Mouse (Mus musculus) left cerebral cortex, adult 11 months (tissue): ENCODE data around the gene Ms4a6c.
"Not testable (repeated sequence)": the region's sequence is repeated elsewhere in the genome, so short reads cannot be mapped to it uniquely, and the experiment has no call there.

Experiments used
- DNase-seq: peaks from one replicate; pipeline ENCODE4 v3.0.0; 2022; ENCODE audit warnings: low spot score

Gene Ms4a6c

GRCm38 (mm10) chr19:11469215-11469614 is at the start of gene Ms4a6c:
Gene Ms4a6c, plus strand, starts transcription at chr19:11469366.
- not testable (repeated sequence) for DNase-seq

GRCm38 (mm10) chr19:11431209-11431608 is 38.0 kb upstream of the Ms4a6c start:
- DNase-seq: not testable (repeated sequence)

GRCm38 (mm10) chr19:11435058-11435834 is 33.9 kb upstream of the Ms4a6c start:
- no peak for DNase-seq

DNA sequence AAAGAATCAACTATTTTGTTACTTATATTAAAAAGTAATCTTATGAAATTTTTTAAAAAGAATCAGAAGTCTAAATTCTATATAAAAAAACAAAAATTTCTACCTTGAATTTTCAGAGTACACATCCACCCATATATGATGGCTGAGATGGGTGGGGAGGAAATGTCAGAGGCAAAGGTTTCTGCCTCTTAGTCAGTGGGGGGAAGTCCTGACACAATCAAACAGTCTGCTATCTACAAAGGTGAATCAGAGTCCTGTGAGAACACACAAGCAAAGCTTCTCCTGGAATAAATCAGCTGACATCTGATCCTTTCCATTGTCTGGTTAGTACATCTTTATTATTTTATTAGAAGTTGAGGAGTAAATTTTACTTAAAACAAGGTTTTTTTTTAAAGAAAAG is 25.8 kb upstream of the Ms4a6c start, which contains the start of gene Ms4a4b:
Ms4a4b (plus strand) TSS at position 216 of the 400 bp plus-strand sequence.
- no peak for DNase-seq

DNA sequence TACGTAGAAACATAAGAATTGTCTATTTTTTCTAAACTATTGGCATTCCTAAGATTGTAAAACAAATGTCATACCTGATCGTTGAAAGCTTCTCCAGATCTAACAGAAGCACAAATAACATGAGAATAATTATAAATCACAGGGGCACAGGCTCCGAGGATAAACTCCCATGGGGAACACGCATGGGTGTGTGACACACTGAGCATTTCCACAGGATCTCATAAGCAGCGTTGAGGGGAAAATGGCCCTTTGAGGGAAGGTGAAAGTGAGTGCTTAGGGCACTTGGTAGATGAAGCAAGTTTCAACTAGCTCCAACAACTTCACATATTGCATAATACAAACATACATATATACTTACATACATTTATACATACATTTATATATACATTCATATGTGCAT is 25.2 kb upstream of the Ms4a6c start:
- no peak for DNase-seq

DNA sequence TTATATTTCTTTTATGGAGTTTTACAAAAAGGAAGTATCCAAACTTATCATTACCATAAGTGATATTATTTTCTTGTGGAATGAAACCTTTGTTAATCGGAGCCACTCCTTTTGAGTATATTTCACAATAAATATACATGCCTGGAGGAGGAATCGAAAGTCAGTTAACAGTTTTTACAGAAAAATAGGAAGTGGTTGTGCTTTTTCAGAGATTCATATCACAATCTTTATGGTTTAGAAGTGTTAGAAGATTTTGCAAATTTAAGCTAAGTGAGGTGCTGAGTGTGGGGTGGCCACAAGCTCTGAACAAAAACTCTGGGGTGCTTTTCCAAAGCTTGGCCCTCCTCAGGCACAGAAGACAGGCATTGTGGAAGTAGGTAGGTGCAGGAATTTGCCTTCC is 21.9 kb upstream of the Ms4a6c start:
- DNase-seq: no peak

GRCm38 (mm10) chr19:11459041-11459440 is 10.1 kb upstream of the Ms4a6c start:
- not testable (repeated sequence) for DNase-seq

DNA sequence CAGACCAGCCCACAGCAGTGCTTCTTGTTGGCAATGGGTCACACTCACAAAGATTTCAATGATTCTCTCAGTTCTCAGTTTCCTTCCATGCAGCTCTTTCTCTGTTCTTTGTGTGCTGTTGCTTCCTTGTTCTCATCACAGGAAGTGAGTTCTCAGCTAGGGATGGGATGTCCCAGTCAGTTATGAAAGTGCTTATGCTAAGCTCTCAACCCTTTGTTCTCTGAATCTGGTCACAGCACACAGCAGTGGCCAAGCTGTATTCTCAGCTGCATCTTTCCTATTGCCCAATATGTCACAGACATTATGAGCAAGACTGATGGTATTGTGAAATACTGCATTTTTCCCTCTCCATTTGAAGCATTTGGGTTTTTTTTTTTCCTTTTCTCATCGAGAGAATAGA is 4.4 kb upstream of the Ms4a6c start:
- DNase-seq: not testable (repeated sequence)

GRCm38 (mm10) chr19:11466471-11466870 is 2.7 kb upstream of the Ms4a6c start:
- no peak for DNase-seq

- not testable (repeated sequence) for DNase-seq
Measured at GRCm38 (mm10) chr19:11468361-11468760, 805 bp upstream of the Ms4a6c start.

DNA sequence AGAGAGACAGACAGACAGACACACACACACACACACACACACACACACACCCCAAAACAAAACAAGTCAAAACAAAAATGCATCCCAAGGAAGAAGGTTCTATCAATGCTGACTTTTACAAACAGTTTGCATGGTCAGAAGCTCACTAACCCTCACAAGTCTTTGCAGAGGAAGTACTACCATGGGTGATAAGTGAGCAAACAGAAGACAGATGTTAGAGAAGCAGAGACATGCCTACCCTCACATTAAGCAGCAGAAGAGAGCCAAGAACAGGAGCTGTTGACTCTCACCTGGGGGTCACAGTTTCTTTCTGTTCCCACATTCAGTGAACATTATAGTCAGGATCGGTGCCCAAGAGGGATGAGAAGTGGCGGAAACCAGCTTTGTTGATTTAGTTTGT is 10.5 kb downstream of the Ms4a6c start:
- no peak for DNase-seq

DNA sequence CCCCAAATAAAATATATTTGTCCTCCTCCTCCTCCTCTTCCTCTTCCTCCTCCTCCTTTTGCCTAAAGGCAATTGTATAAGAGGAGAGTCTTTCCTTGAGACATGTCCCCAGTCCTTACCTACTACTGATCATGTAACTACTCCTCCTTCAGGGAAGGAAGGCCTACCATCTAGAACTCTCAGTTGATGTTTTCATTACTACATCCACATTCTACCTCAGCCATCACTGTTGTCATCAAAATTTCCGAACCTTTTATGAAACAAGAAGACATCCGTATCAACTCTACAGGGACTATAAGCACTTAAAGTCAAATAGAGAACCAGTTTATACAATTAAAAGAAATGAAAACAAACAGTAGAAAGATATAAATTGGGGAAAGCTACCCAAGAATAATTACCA is 13.5 kb downstream of the Ms4a6c start:
- DNase-seq: no peak

DNA sequence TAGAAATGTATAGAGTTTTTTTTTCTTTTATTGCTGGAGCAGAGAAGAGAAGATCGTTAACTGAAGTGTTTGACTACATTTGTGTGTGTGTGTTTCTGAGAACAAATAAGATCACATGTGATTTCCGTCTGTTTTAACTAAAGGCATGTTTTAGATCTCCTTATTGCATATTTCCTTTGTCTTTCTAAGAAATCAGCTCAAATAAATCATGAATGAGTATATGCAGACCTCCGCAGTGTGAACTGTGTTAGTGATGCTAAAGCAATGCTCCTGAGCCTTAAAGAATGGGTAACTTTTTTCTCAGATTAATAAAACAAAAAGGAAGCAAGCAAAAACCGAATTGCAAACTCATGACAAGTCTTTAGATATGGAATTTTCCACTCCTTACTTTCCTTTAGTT is 14.8 kb downstream of the Ms4a6c start:
- no peak for DNase-seq

DNA sequence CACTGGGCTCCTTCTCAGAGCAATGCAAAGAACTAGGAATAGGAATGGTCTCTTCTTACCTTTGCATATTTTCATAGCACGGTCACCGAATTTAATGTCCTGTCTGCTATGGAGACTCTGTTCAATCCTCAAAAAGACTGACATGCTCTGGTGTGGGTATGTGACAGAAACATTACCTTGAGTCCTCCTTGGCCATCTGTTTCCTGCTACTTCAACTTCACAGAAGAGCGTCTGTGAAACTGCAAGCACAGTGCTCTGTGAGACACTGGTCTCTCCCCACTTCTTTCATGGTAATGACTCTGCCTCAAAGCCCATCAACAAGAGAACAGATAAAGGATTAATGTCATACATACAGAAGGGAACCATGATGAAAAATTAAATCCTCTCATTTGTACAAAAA is 15.2 kb downstream of the Ms4a6c start:
- DNase-seq: no peak

GRCm38 (mm10) chr19:11485266-11485665 is 16.1 kb downstream of the Ms4a6c start:
- DNase-seq: no peak

DNA sequence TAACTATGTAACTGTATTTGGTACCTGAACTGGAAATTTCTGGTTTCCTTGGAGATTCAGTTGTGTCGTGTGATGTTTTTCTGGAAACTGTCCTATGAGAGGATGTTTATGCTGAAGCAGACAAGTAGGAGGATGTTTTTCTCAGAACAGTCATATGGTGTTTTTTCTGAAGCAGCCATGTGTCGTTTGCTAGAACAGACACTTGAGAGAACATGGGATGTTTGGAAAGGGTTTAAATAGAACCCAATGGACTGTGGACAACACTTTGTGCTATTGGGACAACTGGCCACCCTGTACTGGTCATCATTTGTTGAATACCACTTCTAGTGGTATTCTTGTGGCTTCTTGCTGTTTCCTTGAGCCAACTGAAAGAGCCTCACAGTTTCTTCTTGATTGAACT is 16.6 kb downstream of the Ms4a6c start, which contains the start of gene Gm8369:
Gm8369 (plus strand) TSS at position 193 of the 400 bp plus-strand sequence.
- DNase-seq: peak; percentile 16

DNA sequence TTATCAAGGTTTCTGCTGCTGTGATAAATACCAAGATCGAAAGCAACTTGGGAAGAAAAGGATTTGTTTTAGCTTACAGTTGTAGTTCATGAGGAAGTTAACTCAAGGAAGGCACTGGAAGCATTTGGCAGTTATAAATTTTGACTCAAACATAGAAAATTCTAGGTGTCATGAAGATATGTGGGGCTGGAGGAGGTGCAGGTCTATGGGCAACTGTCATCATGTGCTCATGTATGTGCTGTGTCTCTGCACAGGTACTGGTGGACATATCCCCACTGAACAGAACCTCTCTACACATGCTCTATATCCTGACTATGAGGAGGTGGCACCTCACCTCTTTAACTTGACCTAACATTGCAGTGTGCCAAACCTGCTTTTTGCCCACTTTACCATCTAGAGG is 17.4 kb downstream of the Ms4a6c start:
- no peak for DNase-seq

GRCm38 (mm10) chr19:11491406-11492189 is 22.4 kb downstream of the Ms4a6c start:
- DNase-seq: no peak

- no peak for DNase-seq
Measured at GRCm38 (mm10) chr19:11492671-11493070, 23.5 kb downstream of the Ms4a6c start.

- DNase-seq: no peak
Measured at GRCm38 (mm10) chr19:11494519-11494918, 25.4 kb downstream of the Ms4a6c start.

DNA sequence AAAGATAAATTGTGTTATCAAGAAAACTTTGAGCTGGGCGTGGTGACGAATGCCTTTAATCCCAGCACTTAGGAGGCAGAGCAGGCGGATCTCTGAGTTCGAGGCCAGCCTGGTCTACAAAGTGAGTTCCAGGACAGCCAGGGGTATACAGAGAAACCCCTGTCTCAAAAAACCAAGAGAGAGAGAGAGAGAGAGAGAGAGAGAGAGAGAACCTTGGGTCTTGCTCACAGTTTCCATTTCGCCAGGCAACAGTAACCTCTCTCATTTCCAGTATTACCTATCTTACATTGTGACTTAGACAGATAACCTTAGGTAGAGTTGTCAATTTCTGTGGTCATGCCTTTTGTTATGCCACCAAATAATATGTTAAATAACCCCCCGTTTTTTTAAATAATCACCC is 27.2 kb downstream of the Ms4a6c start:
- no peak for DNase-seq

DNA sequence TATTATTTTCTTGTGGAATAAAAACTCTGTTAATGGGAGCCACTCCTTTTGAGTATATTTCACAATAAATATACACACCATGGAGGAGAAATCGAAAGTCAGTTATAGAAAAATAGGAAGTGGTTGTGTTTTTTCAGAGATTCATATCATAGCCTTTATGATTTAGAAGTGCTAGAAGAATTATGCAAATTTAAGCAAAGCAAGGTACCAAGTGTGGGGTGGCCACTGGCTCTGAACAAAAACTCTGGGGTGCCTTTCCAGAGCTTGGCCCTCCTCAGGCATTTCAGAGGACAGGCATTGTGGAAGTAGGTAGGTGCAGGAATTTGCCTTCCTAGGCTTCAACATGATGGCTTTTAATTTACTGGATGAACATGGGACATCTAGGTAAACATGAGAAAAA is 28.1 kb downstream of the Ms4a6c start:
- DNase-seq: not testable (repeated sequence)

DNA sequence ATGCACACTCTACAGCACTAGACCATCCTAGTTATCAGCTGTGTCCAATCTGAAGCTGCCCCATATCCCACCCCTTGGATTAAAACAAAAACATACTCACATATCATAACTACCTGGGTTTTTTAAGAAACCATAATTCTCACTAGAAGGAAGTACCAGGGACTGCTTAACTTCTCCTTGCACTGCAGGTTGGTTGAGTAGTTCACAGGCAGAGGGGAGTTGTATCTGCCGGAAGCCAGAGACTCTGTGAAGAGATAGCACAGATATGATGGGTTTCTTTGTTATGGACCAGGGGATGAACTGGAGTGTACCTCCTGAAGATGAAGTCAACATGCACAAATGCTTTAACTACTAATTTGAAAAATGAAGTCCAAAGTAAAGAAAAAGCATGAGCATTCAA is 31.6 kb downstream of the Ms4a6c start:
- no peak for DNase-seq
